Mouse (Mus musculus): ENCODE results near the gene Gpc4. TPM values are rescaled to one million over a fixed set of nuclear protein-coding genes. Genes with fewer than 3 reads are reported as not detected.

Gene Gpc4
- polyA plus RNA-seq, 1 experiment from 2014 or later: 70.3 TPM

DNA sequence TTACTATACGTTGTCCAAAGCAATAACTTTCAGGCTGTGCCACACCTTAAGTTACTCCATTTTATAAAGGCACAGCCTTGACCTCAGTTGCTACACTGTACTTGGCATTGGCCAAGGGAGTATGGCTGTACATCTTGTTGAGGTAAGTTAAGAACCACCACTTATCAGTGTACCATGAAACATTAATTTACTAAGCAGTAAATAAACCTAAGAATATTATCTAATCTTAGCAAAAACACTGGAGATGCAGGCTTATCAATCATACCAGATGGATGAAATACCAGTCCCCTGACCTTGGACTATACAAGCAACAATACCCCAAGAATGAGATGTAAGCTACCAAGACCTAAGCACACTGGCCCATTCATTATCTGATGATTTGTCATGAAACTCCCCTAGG is 63.1 kb downstream of the Gpc4 start:
- no peak for ATAC-seq (ENCODE audit: insufficient number of reproducible peaks, insufficient read depth, low FRiP score, low TSS enrichment, low read depth)

DNA sequence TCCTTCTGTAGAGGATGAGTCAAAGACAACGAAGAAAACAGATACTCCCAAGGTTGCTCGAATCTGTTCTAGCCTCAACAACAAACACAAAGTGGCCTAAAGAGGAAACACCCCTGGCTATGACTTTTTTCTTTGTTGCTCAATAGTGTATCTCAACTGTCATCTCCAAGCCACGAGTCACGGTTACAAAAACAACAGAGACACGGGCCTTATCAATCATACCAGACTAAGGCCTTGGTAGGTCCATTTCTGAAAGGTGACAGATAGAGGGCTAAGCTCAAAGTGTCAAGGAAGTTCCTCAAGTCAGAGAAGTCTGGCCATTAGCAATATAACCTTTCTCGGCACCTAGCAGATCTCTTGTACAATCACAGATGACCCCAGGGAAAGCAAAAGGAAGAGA is 63.6 kb downstream of the Gpc4 start:
- Histone ChIP-seq H3K27me3 (peaks cover 5% of the 10 kb centered on the region; the same call in 1 of the 2 replicates), H3K4me1 (no peaks in the 10 kb centered on the region), H3K27ac (no peak overlapping the region), H3K4me3 (no peak overlapping the region), H3K9ac (no peak overlapping the region), H3K36me3 (no peaks in the 10 kb centered on the region), H3K4me2 (no peak overlapping the region), H3K9me3 (no peaks in the 10 kb centered on the region)
- 74% methylated on average over 6 of the region's 6 CpGs for whole genome bisulfite sequencing
- no peak for ATAC-seq (ENCODE audit: insufficient number of reproducible peaks, insufficient read depth, low FRiP score, low TSS enrichment, low read depth)

More for the DNA sequence above, 63.1 kb downstream of the Gpc4 start:
- H3K27me3 ChIP-seq: peaks cover 5% of the 10 kb centered on the region; the same call in 1 of the 2 replicates
- H3K4me1 ChIP-seq: no peaks in the 10 kb centered on the region
- no peak overlapping the region for H3K27ac ChIP-seq
- H3K36me3 ChIP-seq: no peaks in the 10 kb centered on the region
- 87% methylated on average over 1 of the region's 1 CpGs for WGBS
- no peak overlapping the region for H3K4me2 ChIP-seq
- no peak overlapping the region for H3K4me3 ChIP-seq
- no peaks in the 10 kb centered on the region for H3K9me3 ChIP-seq
- H3K9ac ChIP-seq: no peak overlapping the region

DNA sequence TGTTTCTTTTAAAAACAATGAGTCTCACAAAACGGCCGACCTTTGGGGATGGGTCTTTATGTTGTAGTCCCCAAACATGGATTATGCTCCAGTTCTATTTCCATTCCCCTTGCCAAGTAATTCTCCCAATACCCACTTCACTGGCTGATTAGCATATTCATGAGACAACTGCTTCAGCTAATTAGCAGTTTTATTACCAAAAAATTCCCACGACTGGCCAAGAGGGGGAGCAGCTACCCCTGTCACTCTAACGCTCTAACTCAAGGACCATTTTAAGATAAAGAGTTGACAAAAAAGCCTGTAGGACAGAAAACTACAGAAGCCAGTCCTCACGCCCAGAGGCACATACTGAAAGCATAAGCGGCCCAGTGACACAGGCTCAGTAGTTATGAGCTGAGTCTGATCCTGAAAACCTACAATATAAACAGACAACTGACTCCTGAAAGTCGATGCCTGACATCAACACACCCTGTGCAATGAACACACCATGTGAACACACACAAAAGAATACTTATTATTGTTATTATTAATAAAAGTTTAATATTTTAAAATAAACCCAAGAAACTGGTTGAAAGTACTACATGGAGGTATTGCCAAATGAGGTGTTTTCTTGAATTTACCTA is 77.2 kb downstream of the Gpc4 start:
- Histone ChIP-seq H3K27me3 (no peaks in the 10 kb centered on the region), H3K9me3 (no peaks in the 10 kb centered on the region), H3K36me3 (no peaks in the 10 kb centered on the region), H3K27ac (no peak overlapping the region), H3K9ac (no peak overlapping the region), H3K4me1 (no peaks in the 10 kb centered on the region), H3K4me2 (no peak overlapping the region), H3K4me3 (no peak overlapping the region)
- 47% methylated on average over 7 of the region's 7 CpGs for WGBS
- ATAC-seq (ENCODE audit: insufficient number of reproducible peaks, insufficient read depth, low FRiP score, low TSS enrichment, low read depth): no peak

DNA sequence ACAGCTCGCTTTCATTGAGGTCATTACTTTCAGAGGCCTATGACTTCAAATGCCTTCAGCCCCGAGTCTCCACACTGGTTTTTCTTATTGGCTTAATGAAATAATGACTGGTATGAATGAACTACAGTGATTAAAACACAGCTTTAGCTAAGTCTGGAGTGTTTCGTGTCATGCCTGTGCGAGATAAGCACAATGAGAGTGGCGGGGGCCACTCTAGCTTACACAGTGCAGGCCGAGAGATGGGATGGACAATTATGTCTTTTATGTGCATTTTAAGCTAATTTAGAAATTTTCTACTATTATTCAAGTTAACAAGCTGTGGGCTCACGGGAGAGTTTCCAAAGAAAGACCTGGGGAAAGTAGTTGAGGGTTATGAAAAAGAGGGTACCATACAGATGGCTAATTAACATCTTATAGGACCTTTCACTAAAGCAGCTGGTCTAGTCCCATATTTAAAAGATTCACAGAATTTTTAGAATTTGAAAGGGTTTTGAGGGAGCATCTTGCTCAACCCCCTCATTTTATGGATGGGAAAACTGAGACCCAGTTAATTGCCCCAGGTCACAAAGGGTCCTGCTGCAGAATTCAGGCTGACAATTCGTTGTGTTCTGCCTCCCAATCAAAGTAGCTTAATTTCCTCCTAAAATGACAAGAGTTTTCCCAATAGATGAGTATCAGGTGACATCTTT is 78.0 kb downstream of the Gpc4 start:
- WGBS: 73% methylated on average over 8 of the region's 8 CpGs
- no peak overlapping the region for H3K27ac ChIP-seq
- H3K27me3 ChIP-seq: no peaks in the 10 kb centered on the region
- no peaks in the 10 kb centered on the region for H3K36me3 ChIP-seq
- ATAC-seq (ENCODE audit: insufficient number of reproducible peaks, insufficient read depth, low FRiP score, low TSS enrichment, low read depth): no peak
- H3K4me3 ChIP-seq: no peak overlapping the region
- no peaks in the 10 kb centered on the region for H3K9me3 ChIP-seq
- no peak overlapping the region for H3K4me2 ChIP-seq
- H3K4me1 ChIP-seq: no peaks in the 10 kb centered on the region
- no peak overlapping the region for H3K9ac ChIP-seq

DNA sequence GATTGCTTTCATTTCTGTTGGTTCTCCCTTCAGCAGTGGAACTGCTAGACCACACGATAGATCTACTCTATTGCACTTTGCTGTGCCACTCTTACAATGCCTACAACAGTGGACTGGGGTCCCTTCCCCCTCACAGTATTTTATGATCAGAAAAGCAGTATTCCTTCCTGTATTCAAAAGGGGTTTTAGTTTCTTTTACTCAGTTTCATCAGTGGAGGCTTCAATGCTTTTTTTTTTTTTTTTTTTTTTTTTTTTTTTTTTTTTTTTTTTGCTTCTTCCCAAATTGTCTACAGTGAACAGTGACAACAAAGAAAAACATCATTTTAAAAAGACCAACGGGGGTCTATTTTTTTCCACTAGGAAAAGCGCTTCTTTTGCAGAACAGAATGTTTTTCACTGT is 81.5 kb downstream of the Gpc4 start:
- no peak for ATAC-seq (ENCODE audit: insufficient number of reproducible peaks, insufficient read depth, low FRiP score, low TSS enrichment, low read depth)
- Histone ChIP-seq H3K36me3 (no peaks in the 10 kb centered on the region), H3K27me3 (no peaks in the 10 kb centered on the region), H3K4me3 (no peak overlapping the region), H3K4me1 (no peaks in the 10 kb centered on the region), H3K9ac (no peak overlapping the region), H3K27ac (no peak overlapping the region), H3K4me2 (no peak overlapping the region), H3K9me3 (no peaks in the 10 kb centered on the region)
- WGBS: 76% methylated on average over 3 of the region's 3 CpGs

DNA sequence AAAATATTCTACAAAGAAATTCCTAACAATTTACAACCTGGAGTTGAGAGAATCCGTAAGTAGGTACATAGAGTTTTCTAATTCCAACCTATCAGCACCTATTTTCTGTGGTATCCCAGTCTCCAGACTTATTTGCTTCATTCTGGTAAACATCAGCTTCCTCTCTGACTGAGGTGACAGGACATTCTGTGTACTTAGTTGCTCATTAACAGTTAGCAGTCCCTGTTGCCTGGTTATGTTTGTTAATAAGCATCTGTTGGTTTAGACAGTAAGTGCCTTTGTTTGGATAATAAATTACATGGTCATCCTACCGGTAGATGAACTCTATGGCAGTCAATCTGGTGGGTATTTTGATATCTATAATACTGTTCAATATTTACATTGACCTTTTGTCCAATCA is 92.6 kb downstream of the Gpc4 start:
- H3K9me3 ChIP-seq: no peaks in the 10 kb centered on the region
- peaks cover 5% of the 10 kb centered on the region; the same call in 1 of the 2 replicates for H3K27me3 ChIP-seq
- H3K4me3 ChIP-seq: no peak overlapping the region
- ATAC-seq (ENCODE audit: insufficient number of reproducible peaks, insufficient read depth, low FRiP score, low TSS enrichment, low read depth): no peak
- no peaks in the 10 kb centered on the region for H3K36me3 ChIP-seq
- H3K9ac ChIP-seq: no peak overlapping the region
- no peak overlapping the region for H3K27ac ChIP-seq
- no peaks in the 10 kb centered on the region for H3K4me1 ChIP-seq
- WGBS: 86% methylated on average over 2 of the region's 2 CpGs
- H3K4me2 ChIP-seq: no peak overlapping the region

DNA sequence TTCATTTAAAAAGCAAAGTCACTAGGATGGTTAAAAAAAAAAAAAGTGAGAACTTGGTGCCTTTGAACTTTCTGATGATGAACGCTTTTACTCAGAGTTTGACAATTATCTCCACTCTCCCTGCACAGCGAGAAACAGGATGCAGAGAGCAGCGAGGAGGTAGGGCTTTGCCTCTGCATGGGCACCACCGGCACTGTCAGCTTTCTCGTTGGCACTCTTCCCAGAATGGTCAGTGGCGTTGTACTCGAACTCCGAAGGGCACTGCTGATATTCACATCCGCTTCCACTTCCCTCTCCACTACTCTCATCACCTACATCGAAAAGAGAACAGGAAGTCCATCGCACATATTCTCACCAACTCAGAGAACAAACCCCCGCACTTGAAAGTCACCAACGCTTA is 111.6 kb downstream of the Gpc4 start:
- Histone ChIP-seq H3K9ac (no peak overlapping the region), H3K4me1 (no peaks in the 10 kb centered on the region), H3K27ac (no peak overlapping the region), H3K9me3 (no peaks in the 10 kb centered on the region), H3K36me3 (peaks cover 9% of the 10 kb centered on the region; the same call in 1 of the 2 replicates), H3K27me3 (no peaks in the 10 kb centered on the region), H3K4me2 (no peak overlapping the region), H3K4me3 (no peak overlapping the region)
- 82% methylated on average over 13 of the region's 13 CpGs for WGBS
- ATAC-seq (ENCODE audit: insufficient number of reproducible peaks, insufficient read depth, low FRiP score, low TSS enrichment, low read depth): no peak

DNA sequence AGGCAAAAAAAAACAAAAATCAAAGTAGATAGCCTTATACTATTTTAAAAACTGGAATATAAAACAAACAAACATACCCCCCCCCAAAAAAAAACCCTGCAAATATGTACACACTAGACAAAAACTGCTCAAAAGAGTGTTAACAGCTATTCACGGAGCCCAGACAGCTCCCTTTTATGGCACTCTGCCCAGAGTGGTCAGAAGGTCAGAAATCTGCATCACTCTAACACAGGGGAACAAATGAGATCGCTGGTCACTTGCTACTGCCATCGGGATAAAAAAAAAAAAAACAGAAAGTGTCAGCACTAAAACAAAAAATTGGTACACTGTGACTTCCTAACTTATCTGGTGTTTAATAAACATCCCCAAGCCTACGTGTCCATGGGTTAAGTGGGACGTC is 113.0 kb downstream of the Gpc4 start:
- H3K4me2 ChIP-seq: no peak overlapping the region
- no peak overlapping the region for H3K27ac ChIP-seq
- 78% methylated on average over 5 of the region's 5 CpGs for WGBS
- no peak for ATAC-seq (ENCODE audit: insufficient number of reproducible peaks, insufficient read depth, low FRiP score, low TSS enrichment, low read depth)
- H3K4me3 ChIP-seq: no peak overlapping the region
- no peaks in the 10 kb centered on the region for H3K27me3 ChIP-seq
- peaks cover 6% of the 10 kb centered on the region; the same call in 1 of the 2 replicates for H3K36me3 ChIP-seq
- H3K9ac ChIP-seq: no peak overlapping the region
- H3K4me1 ChIP-seq: no peaks in the 10 kb centered on the region
- H3K9me3 ChIP-seq: no peaks in the 10 kb centered on the region

DNA sequence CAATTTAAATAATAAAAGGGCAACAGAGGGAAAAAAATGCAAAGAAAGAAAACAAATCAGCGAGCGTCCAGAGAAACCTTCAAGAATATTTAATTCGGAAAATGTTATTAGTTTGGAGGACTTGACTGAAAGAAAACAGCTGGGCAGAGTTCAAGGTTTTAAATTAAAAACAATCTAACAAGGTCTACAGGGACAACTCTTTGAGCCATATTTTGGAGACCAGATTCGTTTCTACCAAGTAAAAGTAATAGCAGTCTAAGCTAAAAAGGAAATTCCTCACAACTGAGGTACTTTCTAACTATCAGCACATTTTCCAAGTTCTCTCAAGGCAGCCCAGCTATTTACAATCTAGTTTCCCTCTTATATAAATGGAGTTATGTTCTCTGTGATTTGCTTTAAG is 114.1 kb downstream of the Gpc4 start:
- Histone ChIP-seq H3K36me3 (peaks cover 6% of the 10 kb centered on the region; the same call in 1 of the 2 replicates), H3K27ac (no peak overlapping the region)
- 56% methylated on average over 4 of the region's 4 CpGs for WGBS

DNA sequence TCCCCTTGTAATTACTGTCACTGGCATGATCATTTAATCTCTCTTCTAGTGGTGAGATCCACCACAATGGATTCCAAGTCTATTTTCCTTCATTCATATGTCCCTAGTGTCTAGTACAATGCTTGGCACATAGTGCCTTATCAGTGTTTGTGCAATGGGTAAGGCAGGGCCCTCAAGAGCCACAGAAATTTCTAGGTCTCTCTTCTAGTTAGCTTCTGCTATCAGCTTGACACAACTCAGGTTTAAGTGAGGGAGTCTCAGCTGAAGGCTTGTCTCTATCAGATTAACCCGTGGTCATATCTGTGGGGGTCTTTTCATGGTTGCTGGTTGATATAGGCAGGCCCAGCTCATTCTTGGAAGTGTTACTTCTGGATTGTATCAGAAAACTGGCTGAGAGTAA is 125.2 kb downstream of the Gpc4 start:
- WGBS: 61% methylated on average over 1 of the region's 1 CpGs
- Histone ChIP-seq H3K4me3 (no peak overlapping the region), H3K9ac (no peak overlapping the region), H3K4me2 (no peak overlapping the region), H3K36me3 (no peaks in the 10 kb centered on the region), H3K9me3 (no peaks in the 10 kb centered on the region), H3K27me3 (no peaks in the 10 kb centered on the region), H3K4me1 (0 out of 2 replicates have a peak, but pooled peaks cover 4% of the 10 kb centered on the region), H3K27ac (no peak overlapping the region)
- no peak for ATAC-seq (ENCODE audit: insufficient number of reproducible peaks, insufficient read depth, low FRiP score, low TSS enrichment, low read depth)

More for the DNA sequence above, 114.1 kb downstream of the Gpc4 start:
- Histone ChIP-seq H3K4me3 (no peak overlapping the region), H3K9me3 (no peaks in the 10 kb centered on the region), H3K4me2 (no peak overlapping the region), H3K9ac (no peak overlapping the region), H3K27me3 (no peaks in the 10 kb centered on the region), H3K4me1 (no peaks in the 10 kb centered on the region)
- ATAC-seq (ENCODE audit: insufficient number of reproducible peaks, insufficient read depth, low FRiP score, low TSS enrichment, low read depth): no peak

DNA sequence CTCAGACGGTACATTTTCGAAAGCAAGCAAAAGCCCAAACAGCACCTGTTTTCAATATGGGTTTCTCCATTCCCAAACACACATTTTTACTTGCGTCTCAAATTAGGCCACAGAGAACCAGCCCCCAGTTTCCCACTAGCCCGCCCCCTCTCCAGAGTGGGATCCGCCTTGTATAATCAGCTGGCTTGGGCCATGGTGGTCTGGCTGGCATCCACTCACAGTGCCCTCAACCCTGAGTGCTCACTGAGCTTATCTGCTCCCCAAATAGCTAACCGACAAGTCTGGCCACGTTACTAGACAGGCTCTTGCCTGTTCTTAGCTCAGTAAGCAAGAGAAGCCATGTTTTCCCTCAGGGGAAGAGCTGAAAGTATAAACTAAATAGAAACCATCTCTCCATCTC is 134.9 kb downstream of the Gpc4 start:
- WGBS: 41% methylated on average over 7 of the region's 7 CpGs
- no peak overlapping the region for H3K4me3 ChIP-seq
- 0 out of 2 replicates have a peak overlapping the region, but pooled peaks have one; percentile 20 for H3K4me2 ChIP-seq
- H3K27ac ChIP-seq: peak overlapping the region; percentile 83
- 0 out of 2 replicates have a peak, but pooled peaks have one; percentile 59 for ATAC-seq (ENCODE audit: insufficient number of reproducible peaks, insufficient read depth, low FRiP score, low TSS enrichment, low read depth)
- H3K36me3 ChIP-seq: no peaks in the 10 kb centered on the region
- peaks cover 3% of the 10 kb centered on the region; the same call in 1 of the 2 replicates for H3K27me3 ChIP-seq
- H3K9ac ChIP-seq: no peak overlapping the region
- peaks cover 7% of the 10 kb centered on the region; the same call in 1 of the 2 replicates for H3K4me1 ChIP-seq
- H3K9me3 ChIP-seq: no peaks in the 10 kb centered on the region

DNA sequence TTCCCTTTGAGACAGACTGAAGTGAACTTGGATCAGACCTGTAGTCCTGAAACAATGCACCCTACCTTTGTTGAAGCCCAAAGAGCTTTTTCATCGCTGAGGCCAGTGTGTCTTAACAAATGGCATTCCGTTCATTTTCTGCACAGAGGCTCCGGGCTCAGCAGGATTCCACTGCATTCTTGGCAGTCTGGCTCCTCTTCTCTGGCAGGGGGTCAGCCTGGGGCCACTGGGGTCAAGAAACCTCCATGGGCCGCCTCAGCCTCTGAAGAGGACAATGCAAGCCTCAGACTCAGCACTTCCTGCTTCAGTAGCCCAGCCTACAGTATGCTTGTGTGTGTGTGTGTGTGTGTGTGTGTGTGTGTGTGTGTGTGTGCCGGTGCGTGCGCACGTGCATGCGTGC is 147.4 kb downstream of the Gpc4 start:
- Histone ChIP-seq H3K4me3 (no peak overlapping the region), H3K4me2 (no peak overlapping the region), H3K4me1 (no peaks in the 10 kb centered on the region), H3K27me3 (peaks cover 11% of the 10 kb centered on the region), H3K36me3 (no peaks in the 10 kb centered on the region), H3K27ac (no peak overlapping the region), H3K9ac (no peak overlapping the region), H3K9me3 (no peaks in the 10 kb centered on the region)
- WGBS: 41% methylated on average over 6 of the region's 9 CpGs
- no peak for ATAC-seq (ENCODE audit: insufficient number of reproducible peaks, insufficient read depth, low FRiP score, low TSS enrichment, low read depth)

All from embryonic facial prominence, embryonic 13.5 days (tissue).